Mouse (Mus musculus): ENCODE results near the gene Aars2.

The Aars2 gene

DNA sequence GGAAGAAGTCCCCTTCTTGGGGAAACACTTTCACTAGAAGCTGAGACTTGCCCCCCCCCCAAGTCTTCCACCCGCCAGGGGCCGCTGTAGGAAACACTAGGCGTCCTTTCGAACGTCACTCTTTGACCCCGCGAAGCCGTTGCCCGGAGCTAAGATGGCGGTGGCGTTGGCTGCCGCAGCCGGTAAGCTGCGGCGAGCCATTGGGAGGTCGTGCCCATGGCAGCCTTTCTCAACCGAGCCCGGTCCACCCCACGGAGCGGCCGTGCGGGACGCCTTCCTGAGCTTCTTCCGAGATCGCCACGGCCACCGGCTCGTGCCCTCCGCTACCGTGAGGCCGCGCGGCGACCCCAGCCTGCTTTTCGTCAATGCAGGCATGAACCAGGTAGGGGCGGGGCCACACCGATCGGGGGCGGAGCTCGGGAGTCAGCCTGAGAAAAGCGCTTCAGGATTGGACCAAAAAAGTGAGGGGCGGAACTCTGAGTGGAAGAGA lies at the start of gene Aars2:
Gene Aars2 (plus strand): TSS at position 142 of the 490 bp plus-strand sequence.
- peak; percentile 98 to 99 for DNase-seq

DNA sequence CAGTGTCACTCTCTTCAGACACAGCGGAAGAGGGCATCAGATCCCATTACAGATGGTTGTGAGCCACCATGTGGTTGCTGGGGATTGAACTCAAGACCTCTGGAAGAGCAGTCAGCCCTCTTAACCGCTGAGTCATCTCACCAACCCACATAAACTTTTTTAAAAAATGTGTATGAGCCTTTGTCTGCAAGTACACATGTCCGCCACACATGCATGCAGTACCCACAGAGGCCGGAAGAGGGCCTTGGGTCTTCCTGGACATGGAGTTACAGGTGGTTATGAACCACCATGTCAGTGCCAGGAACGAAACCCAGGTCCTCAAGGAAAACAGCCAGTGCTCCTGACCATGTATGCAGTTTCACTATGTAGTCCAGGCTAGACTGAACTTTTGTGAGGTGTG lies 49.2 kb upstream of the Aars2 start:
- peak in 1 of 2 experiments; percentile 16 for DNase-seq

DNA sequence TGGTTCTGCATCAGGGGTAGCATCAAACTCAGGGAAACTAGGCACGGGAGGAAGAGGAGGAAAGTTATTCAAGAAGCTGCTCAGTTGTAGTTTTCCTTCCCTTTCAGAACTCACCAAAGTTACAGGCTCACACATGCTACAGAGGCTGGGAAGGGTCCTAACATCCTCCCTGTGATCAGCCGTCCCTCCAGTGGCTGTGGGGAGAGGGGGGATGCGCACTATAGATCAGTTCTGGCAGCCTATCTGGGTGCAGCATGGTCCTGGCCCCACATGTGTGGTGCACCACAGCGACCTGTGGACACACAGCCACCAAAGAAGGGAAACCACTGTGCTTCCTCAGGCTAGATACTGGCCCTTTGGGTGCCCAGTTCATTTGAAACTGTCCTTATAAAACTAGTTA lies 48.1 kb upstream of the Aars2 start:
- no peak for DNase-seq

DNA sequence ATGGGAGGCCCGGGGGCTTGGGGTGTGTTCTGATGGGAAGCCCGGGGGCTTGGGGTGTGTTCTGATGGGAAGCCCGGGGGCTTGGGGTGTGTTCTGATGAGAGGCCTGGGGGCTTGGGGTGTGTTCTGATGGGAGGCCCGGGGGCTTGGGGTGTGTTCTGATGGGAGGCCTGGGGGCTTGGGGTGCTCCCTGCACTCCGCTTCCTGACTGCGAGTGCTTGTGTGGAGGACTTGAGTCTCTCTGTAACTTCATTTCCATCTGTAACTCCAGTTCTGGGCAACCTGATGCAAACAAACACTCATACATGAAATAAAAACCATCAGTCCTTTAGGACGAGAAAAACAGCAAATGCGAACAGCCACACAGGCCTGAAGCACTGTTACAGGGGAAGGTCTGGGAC lies 47.6 kb upstream of the Aars2 start:
- DNase-seq, result no peak

DNA sequence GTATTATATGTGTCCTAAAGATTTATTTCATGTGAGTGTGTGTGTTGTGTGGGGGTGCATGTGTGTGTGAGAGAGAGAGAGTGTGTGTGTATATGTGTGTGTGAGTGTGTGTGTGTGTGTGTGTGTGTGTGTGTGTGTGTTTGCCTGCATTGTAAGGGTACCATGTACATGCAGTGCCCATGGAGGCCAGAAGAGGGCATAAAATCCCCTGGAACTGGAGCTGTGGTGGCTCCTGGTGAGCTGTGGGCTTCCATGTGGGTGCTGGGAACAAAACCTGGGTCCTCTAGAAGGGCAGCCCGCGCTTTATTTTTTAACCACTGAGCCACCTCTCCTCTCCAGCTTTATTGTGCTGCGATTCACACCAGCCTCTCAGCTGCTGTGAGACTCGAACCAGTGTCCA lies 44.1 kb upstream of the Aars2 start:
- peak in 1 of 2 experiments; percentile 30 for DNase-seq

DNA sequence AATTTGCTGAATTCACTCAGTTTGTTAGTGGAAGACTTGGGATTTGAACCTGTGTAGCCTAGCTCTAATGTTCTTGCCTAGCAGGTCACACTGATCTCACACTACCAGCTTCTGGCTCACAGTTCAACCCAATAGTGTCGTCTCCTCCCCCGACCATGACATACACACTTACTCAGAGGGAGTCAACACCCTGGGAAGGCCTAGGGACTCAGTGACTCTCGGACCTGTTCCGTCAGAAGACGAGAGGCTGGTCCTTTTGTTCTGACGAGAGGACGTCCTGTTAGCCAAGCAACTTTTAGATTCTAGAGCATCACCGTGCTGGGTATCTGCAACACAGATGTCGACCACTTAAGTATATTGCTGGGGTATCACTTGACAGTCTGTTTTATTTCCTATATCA lies 42.4 kb upstream of the Aars2 start:
- DNase-seq, result no peak

DNA sequence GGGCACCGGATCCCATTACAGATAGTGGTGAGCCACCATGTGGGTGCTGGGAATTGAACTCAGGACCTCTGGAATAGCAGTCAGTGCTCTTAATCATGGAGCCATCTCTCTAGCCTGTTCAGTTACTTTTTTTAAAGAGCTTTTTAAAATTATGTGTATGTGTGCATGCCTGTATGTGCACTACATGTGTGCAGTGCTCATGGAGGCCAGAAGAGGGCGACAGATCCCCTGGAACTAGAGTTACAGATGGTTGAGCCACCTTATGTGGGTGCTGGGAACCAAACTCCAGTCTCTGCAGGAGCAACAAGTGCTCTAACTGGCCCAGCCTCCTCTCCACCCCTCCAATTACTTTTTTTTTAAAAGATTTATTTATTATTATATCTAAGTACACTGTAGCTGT lies 39.9 kb upstream of the Aars2 start:
- no peak for DNase-seq

DNA sequence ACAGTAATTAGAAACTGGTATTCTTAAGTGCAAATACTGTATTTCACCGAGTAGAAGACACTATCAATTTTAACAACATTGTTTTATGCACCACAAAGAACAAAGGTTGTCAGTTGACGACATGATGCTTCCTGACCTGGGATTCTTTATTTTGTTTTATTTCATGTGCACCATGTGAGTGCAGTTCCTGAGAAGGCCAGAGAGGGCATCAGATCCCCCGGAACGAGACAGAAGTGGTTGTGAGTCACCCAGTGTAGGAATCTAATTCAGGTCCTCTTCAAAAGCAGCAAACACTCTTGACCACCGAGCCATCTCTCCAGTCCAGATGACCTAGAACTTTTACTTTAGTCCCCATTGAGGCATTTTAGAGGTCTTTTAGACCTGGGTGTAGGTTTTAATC lies 38.3 kb upstream of the Aars2 start:
- DNase-seq, result no peak

DNA sequence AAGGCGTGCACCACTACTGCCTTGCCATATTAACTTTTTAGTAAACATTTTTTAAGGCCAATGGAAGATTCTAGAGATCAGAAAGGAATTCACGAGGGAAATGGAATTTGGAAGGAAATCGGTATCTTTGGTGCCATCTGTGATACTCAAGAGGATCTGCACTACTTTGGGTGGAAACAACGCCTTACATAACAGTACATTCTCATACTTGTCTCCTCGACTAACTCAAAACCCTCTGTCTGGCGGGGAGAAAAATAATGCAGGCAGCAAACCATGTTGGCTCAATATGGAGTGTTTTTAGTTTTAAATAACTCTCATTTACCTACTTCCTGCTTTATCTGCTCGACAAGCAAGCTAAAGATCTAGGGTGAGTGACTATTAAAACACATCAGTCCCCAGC lies 35.9 kb upstream of the Aars2 start:
- DNase-seq, result no peak

DNA sequence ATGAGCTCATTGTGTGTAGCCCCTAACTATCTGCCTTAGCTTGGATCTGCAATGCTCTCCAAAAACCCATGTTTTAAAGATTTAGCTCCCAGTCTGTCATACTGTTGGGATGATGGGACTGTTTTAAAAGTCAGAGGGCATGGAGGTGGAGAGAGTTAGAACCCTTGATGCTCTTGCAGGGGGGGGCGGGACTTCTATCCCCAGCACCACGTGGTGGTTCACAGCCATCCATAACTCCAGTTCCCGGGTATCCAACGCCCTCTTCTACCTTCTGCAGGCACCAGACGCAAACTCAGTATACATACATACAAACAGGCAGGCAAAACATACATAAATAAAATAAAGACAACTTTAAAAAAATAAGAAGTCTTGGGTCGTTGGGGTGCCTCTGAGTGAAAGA lies 33.0 kb upstream of the Aars2 start:
- no peak for DNase-seq

DNA sequence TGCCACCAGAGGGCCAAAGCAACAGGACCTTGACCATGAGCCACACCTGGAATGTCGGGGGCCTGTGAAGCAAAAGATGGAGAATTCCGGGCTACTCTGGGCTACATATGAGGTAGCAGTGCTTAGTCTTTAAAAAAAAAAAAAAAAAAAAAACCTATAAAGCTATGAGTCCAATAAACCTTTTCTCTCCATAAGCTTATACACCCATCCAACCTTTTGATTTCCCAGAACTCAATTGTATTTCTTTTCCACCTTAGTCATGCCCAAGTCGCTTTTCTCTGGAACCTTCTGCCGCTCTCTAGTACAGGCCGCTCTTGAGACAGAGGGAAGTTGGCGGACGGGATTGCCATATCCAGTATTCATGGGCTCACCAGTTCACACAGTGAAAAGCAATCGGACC lies 32.5 kb upstream of the Aars2 start:
- peak in 1 of 2 experiments; percentile 20 for DNase-seq

DNA sequence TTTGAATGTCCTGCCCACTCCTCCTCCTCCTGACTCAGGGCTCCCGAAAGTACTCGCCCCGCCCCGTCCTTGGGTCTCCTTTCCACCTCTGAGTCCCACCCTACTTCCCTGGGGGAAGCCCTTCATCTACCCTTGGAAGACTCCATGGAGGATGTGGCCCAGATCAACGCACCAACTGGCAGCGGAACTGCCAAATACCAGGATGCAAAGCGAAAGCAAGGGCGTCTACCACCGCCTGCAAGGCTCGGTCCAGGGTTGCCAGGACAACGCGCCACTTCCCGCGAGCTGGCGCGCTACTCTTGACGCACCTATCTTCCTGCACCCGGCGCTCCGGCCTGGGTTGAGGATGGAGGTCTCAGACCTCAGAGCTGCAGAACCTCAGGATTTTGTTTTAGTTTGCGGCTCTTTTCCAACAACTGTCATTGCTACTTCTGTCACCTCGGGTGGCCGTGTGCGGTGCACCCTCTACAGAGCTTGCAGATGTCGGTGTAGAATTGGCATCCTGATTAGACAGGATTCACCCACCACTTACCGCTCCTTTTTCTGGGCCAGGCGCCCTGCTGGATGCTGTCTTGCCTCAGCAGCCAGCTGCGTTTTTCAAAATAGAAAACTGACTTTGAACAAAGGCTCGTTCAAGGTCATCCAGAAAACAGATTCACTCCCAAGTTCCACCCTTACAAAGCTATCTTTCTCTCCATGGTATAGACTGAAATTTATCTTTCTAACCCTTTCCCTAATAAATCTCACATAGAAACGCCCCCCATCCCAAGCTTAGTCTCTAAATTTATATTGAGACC lies 31.8 kb upstream of the Aars2 start, which contains the start of gene Spats1:
Gene Spats1 (minus strand): TSS at position 747 of the 797 bp plus-strand sequence.
- peak; percentile 87 to 88 for DNase-seq

DNA sequence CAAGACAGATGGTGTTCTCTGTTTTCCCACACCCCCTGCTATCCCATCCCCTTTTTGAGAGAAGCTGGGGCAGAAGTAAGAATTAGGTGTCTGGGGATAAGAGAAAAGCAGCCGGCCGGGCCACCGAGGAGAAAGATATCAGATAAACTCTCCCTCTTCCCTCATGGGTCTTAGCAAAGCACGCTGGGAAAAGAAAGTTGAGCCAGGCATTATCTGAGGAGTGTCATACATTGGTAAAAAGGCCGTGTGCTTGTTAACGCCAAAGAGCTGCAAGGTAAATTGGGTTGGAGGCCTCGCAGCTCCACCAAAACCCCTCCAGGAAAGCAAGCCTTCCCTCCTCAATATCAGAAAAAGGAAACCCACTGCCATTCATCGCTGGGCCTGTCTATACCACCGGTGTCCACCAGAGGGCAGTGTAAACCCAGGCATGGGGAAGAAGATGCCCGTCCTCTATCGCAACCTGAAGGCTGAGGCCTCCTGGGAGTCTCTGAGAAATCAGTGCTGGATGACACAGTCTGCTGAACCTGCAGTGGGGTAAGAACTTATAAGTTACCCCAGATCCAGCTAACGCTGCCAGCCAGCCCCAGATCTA lies 28.3 kb upstream of the Aars2 start:
- peak; percentile 95 to 97 for DNase-seq

DNA sequence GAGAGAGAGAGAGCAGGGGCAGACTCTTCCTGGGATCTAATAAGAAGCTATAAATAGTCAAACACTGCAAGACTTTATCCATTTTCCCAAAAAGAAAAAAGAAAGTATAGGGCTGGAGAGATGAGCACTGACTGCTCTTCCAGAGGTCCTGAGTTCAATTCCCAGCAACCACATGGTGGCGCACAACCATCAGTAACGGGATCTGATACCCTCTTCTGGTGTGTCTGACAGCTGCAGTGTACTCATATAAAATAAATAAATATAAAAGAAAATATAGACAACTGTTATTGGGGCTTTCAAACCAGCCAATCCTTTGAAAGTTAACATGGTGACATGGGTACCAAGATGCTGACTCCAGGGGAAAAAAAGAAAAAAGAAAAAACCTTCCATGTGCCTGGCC lies 26.2 kb upstream of the Aars2 start:
- peak; percentile 54 to 59 for DNase-seq

DNA sequence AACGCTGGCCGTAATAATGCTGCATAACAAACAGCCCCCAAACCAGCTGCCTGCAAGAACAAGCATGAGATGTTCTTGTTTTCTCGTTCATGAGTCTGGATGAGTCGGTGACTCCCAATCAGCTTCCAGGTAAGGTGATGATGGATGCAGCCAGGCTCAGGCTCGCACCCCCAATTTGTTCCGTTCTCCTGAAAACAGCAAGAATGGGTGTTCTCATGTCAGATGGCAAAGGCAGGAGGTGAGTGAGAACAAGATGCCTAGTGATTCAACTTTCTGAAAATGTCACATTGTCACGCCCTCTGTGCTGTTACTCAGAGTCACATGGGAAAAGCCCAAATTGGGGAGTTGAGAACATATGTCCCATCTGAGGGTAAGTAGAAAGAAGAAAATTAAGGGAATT lies 21.1 kb upstream of the Aars2 start:
- DNase-seq, result no peak

DNA sequence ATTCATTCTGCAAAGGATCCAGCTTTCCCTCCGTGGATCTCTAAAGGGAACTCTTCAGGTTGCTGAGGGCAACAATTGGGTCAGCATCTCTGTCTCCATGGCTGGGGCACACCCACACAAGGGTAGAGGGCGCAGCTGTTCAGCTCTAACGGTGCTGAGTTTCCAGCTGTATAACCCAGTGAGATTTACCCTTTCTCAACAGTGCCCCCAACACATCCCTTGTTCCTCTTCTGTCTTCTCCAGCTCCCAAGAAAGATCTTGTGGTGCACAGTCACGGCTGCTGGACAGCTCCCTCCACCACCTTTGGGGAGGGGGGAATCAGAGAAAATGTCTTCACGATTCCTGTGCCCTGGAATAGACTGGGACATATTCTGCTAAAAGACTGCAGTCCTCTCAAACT lies 19.4 kb upstream of the Aars2 start:
- DNase-seq, result no peak

DNA sequence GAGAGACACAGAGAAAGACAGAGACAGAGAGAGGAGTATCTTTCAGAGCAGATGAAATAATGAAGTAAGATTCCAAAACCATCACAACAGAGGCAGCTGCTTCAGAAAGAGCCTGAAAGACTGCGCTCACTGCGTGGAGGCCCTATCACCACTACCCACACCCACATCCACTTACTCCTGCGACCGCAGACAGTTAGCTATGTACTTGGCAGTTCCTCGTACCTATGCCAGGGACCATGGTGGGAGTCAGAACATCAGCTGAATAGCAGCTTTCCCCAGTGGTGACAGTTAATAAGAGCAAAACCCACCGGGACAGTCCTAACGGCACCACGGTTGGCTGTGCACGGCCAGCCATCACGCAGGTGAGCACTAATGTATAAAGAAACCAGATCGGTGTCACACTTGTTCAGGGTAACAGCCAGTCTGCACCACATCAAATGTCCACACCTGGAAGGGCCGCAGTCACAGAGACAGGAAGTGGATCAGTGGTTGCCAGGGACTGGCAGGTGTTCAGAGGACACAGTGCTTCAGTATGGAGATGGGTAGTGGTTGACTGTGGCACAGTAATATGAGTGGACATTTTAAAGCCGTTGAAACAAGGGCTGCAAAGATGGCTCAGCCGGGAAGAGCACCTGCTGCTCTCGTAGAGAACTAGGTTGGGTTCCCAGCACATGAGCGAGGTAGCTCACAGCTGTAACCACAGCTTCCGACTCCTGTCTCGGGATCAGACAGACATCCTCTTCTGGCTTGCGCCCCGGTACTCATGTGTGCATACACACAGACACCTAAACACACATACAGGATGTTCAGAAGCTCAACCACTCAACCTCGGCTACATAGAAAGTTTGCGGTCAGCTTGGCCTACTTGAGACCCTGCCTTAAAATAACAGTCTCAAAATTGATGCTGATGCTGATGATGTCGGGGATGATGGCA lies 18.1 kb upstream of the Aars2 start:
- no peak for DNase-seq

DNA sequence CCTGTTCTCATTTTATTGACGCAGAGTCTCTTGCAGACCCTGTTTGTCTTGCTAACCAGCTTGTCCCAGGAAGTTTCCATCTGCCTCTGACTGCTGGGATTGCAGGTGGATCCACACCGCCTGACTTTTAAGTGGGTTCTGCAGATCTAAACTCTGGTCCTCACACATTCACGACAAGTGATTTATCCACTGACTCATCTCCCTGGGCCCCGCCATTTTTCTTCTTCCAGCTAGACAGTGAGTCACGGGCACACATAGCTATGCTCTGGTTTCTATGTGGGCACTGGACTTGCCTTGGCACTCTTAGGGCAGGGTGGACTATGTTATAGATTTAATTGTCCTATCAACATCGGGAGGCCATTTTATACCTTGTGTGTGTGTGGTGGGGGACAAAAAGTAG lies 16.9 kb upstream of the Aars2 start:
- DNase-seq, result no peak

DNA sequence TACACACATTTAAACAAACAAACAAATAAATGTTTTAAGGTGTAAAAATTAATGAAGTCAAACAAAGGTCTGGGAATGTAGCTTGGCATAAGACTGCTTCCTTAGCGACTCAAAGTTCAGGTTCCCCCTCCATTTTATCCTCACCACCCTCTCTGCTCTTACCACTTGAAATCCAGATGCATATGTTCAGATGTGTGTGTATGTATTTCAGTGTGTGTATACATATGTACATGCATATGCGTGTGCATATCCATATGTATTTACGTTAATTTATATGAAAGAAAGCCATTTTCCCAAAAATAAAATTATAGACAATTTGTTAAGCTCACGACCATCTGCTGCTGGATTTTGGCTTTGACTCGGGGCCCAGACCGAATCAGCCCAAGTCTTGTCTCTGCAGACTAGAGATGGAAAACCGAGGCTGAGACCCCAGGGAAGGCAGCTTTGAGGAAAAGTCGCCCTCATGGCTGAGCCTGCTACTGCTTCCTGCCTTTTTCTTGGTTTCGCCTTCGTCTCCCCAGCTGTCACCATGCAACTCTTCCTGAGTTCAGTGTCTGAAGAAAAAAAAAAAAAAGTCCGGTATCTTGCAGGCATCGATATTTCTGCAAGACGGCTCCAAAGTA lies 16.0 kb upstream of the Aars2 start:
- DNase-seq, result no peak

DNA sequence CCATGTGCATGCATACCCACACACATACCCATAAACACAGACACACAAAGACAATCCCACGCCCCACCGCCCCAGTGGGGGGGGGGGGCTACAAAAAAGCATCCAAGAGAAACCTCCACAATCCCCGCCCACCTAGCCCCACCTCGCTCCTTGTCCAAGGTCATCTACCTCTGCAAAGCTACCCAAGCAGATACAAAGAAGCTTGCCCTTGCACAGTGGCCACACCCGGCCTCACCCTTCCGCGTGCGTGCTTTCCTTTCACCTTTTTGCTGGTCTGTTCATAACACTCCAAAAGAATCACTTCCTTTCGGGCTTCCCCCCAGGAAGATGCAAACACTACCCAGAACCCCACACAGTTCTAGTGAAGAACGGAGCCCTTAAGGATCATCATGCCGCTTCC lies 11.2 kb upstream of the Aars2 start:
- no peak for DNase-seq

DNA sequence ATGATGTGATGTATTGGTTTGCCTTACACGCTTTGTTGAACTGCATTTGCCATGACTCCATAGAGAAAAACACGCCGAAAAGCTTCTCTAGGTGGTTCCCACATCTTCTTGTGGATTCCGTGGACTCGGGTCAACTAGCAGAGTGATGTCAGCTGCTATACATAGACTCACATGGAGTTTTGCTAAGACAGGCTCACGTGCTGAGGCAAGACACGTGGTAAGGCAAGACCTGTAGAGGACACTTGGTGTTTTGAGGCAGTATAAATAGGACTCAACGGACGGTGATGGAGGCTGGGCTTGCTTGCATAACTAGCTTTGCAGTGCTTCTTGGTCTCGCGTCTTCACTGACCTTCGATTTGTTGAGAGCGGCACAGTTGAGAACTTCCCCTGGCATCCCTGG lies 8.2 kb upstream of the Aars2 start:
- no peak for DNase-seq

DNA sequence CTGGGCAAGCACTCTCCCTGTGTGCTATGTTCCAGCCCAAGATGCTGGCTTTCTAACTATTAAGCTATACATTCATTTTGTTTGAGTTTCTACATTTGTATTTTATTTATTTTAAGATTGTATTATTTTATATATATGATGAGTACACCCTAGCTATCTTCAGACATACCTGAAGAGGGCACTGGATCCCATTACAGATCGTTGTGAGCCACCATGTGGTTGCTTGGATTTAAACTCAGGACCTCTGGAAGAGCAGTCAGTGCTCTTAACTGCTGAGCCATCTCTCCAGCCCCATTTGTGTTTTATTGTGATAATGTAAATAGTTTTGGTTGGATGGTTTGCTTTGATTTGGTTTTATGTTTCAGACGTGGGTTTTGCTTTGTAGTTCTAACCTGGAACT lies 7.1 kb upstream of the Aars2 start:
- DNase-seq, result no peak

DNA sequence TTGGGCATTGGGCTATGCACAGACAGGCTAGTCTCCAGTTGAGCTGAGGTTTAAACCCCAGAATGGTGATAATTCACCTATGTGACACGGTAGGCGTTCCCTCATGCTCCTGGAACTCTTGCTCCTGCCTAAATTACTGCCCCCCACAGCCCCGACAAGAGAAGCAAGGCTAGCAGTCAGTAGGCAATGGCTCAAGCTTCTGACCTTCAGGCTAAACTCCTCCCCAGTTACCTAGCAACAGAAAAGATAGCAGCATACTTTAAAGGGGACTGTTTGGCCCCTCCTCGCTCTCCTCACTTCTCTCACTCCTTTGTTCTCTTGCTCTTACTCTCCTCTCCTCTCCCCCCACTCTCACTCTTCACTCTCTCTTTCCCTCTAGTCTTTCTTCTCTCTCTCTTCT lies 5.7 kb upstream of the Aars2 start:
- no peak for DNase-seq

Measured in cerebellum, postnatal 10 days (tissue).